Mouse (Mus musculus): ENCODE data around the gene Khdc3.
"Not testable (repeated sequence)": the region's sequence is repeated elsewhere in the genome, so short reads cannot be mapped to it uniquely, and the experiment has no call there.

Gene Khdc3

GRCm38 (mm10) chr9:73103159-73103879, 1.7 kb downstream of the Khdc3 start:
- DNase-seq: peak; percentile 45

- no peak for DNase-seq
Observed at GRCm38 (mm10) chr9:73103880-73104198, 2.2 kb downstream of the Khdc3 start.

GRCm38 (mm10) chr9:73105141-73105540, 3.5 kb downstream of the Khdc3 start:
- DNase-seq: no peak

GRCm38 (mm10) chr9:73105771-73106170, 4.1 kb downstream of the Khdc3 start:
- DNase-seq: no peak

GRCm38 (mm10) chr9:73112919-73113906, 11.6 kb downstream of the Khdc3 start, which contains the start of gene Rsl24d1:
Gene Rsl24d1 (plus strand): TSS chr9:73113426.
- peak; percentile 79 for DNase-seq

- DNase-seq: not testable (repeated sequence)
Observed at GRCm38 (mm10) chr9:73116704-73117103, 15.1 kb downstream of the Khdc3 start.

- DNase-seq: no peak
Observed at GRCm38 (mm10) chr9:73118012-73118411, 16.4 kb downstream of the Khdc3 start.

- DNase-seq: no peak
Observed at GRCm38 (mm10) chr9:73121735-73122134, 20.1 kb downstream of the Khdc3 start.

- no peak for DNase-seq
Observed at GRCm38 (mm10) chr9:73125043-73125570, 23.5 kb downstream of the Khdc3 start.

GRCm38 (mm10) chr9:73127457-73127856, 25.8 kb downstream of the Khdc3 start:
- DNase-seq: no peak

GRCm38 (mm10) chr9:73129875-73130274, 28.2 kb downstream of the Khdc3 start:
- DNase-seq: no peak

- no peak for DNase-seq
Observed at GRCm38 (mm10) chr9:73130529-73130928, 28.9 kb downstream of the Khdc3 start.

GRCm38 (mm10) chr9:73137341-73137886, 35.8 kb downstream of the Khdc3 start:
- DNase-seq: no peak
